In the genomic region with DNA sequence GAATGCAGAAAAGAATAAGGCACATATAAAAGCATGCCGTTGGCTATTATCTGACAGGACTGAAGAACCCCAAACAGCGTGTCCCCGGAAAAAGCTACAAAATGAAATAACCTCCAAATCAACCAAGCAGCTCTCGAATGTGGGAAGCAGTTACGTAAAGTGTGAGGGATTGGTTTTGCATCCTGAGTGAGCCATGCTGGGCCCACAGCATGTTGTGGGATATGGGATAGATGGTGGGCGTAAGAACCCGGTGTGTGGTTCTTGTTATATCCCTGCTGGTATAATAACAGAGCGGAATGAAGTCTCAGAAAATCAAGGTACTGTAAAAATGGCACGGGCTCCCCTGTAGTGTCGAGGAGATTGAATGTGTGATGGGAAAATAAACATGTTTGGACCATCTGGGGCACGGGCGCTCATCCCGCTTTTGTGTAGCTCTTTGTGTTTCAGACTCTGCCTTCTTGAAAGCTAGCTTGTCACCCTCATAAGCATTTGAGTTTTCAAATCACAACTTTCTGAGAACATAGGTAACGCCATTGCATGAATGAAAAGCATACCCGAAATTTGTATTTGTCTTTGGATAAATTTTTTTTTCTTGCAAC, we compare ENCODE assay signal across 22 mouse cellular contexts.
DNase-seq lines count a peak whose midpoint lies in the region; ATAC-seq lines count a peak whose summit lies in the region.
"Had no signal": no experiment of that assay in that cellular context is flagged by ENCODE, and none has a peak within 500 bp of the region (broad histone marks: within the 10 kb centered on the region; RNA-seq: fewer than 3 reads in every experiment).

No protein-coding gene starts in this region.

- H3K4me2 ChIP-seq in forebrain, embryonic 14.5 days (ENCODE audit: low read length), result no peak overlapping the region
- H3K4me2 ChIP-seq in forebrain, embryonic 11.5 days (ENCODE audit: low read depth, low read length, severe bottlenecking), result no peak overlapping the region
- H3K4me2 ChIP-seq: hindbrain, embryonic 15.5 days; limb, embryonic 13.5 days; liver, embryonic 12.5 days had no signal

- H3K27ac ChIP-seq in forebrain, embryonic 14.5 days (ENCODE audit: low read depth, low read length), result no peak overlapping the region
- H3K27ac ChIP-seq in forebrain, embryonic 11.5 days (ENCODE audit: low read depth, low read length), result no peak overlapping the region
- H3K27ac ChIP-seq: heart, adult 2 months; hindbrain, embryonic 15.5 days; limb, embryonic 13.5 days; liver, embryonic 12.5 days; stomach, postnatal 0 days had no signal

- H3K9ac ChIP-seq in forebrain, embryonic 14.5 days (ENCODE audit: low read length), result no peak overlapping the region
- no peak overlapping the region for H3K9ac ChIP-seq in forebrain, embryonic 11.5 days (ENCODE audit: low read length)
- H3K9ac ChIP-seq: hindbrain, embryonic 15.5 days; limb, embryonic 13.5 days; liver, embryonic 12.5 days had no signal

- H3K36me3 ChIP-seq in forebrain, embryonic 14.5 days (ENCODE audit: control insufficient read depth, insufficient read depth, low read length), result no peaks in the 10 kb centered on the region
- no peaks in the 10 kb centered on the region for H3K36me3 ChIP-seq in forebrain, embryonic 11.5 days (ENCODE audit: control insufficient read depth, insufficient read depth, low read length)
- H3K36me3 ChIP-seq: hindbrain, embryonic 15.5 days; limb, embryonic 13.5 days; liver, embryonic 12.5 days had no signal

- H3K4me3 ChIP-seq in forebrain, embryonic 14.5 days (ENCODE audit: low read depth, low read length), result no peak overlapping the region
- H3K4me3 ChIP-seq in forebrain, embryonic 11.5 days (ENCODE audit: low read depth, low read length), result no peak overlapping the region
- H3K4me3 ChIP-seq: heart, adult 2 months; hindbrain, embryonic 15.5 days; limb, embryonic 13.5 days; liver, embryonic 12.5 days had no signal

- H3K4me1 ChIP-seq in forebrain, embryonic 14.5 days (ENCODE audit: control insufficient read depth, insufficient read depth, low read length), result no peaks in the 10 kb centered on the region
- H3K4me1 ChIP-seq in forebrain, embryonic 11.5 days (replicated peaks; ENCODE audit: control insufficient read depth, insufficient read depth, low read length), result no peaks in the 10 kb centered on the region
- H3K4me1 ChIP-seq: hindbrain, embryonic 15.5 days; liver, embryonic 12.5 days had no signal

- no peak for ATAC-seq in forebrain, embryonic 14.5 days
- ATAC-seq in forebrain, embryonic 11.5 days (replicated peaks; ENCODE audit: low FRiP score), result no peak
- ATAC-seq: CD4-positive, CD25-positive, alpha-beta regulatory T cell, adult 4 months; liver, embryonic 12.5 days; midbrain, embryonic 16.5 days had no signal

- H3K9me3 ChIP-seq in forebrain, embryonic 14.5 days (replicated peaks; ENCODE audit: control insufficient read depth, low read length), result no peaks in the 10 kb centered on the region
- H3K9me3 ChIP-seq in forebrain, embryonic 11.5 days (ENCODE audit: control insufficient read depth, low read length), result no peaks in the 10 kb centered on the region
- H3K9me3 ChIP-seq: hindbrain, embryonic 15.5 days; limb, embryonic 13.5 days; liver, embryonic 12.5 days had no signal

- no peaks in the 10 kb centered on the region for H3K27me3 ChIP-seq in forebrain, embryonic 14.5 days (replicated peaks; ENCODE audit: control insufficient read depth, insufficient read depth, low read length)
- H3K27me3 ChIP-seq in forebrain, embryonic 11.5 days (ENCODE audit: control insufficient read depth, insufficient read depth, low read length), result no peaks in the 10 kb centered on the region
- H3K27me3 ChIP-seq: hindbrain, embryonic 15.5 days; limb, embryonic 13.5 days; liver, embryonic 12.5 days had no signal

- peak; percentile 17 for DNase-seq in forebrain, embryonic 14.5 days (ENCODE audit: low spot score)
- DNase-seq in forebrain, embryonic 11.5 days (ENCODE audit: low spot score), result no peak
- DNase-seq in layer of hippocampus, adult 11-12 months (ENCODE audit: low spot score), result peak; percentile 16
- no peak for DNase-seq in layer of hippocampus, postnatal 10 days (ENCODE audit: low spot score in 2 of 2)
- DNase-seq in right cerebral cortex, adult 18-20 months, result peak; percentile 23
- DNase-seq in right cerebral cortex, postnatal 4 days, result no peak
- DNase-seq in telencephalon, adult 2 months (ENCODE audit: low read depth, low spot score), result peak; percentile 50
- DNase-seq in retina, postnatal 1 day, result no peak
- DNase-seq: adrenal gland, postnatal 36 days; cerebellum, adult 8-10 months; gastrocnemius, postnatal 14 days; heart, adult 2 months; kidney, adult 2 months; kidney, postnatal 10 days; lung, adult 18-20 months; lung, postnatal 4 days had no signal

- 80% methylated on average over 15 of the region's 15 CpGs for WGBS in forebrain, embryonic 14.5 days
- 78% methylated on average over 15 of the region's 15 CpGs for WGBS in forebrain, embryonic 11.5 days

Comparison
In these comparisons a context has a peak if more than half of its experiments do, and no peak if none do; other contexts are left out.
1. DNase-seq: peak in forebrain, embryonic 14.5 days (single experiment), layer of hippocampus, adult 11-12 months (single experiment), right cerebral cortex, adult 18-20 months (single experiment) and telencephalon, adult 2 months (single experiment); none in forebrain, embryonic 11.5 days (single experiment), layer of hippocampus, postnatal 10 days (0 of 2), right cerebral cortex, postnatal 4 days (single experiment) and retina, postnatal 1 day (single experiment).